Mouse (Mus musculus): ENCODE data around the gene Nat8f5. TPM values are rescaled to one million over a fixed set of nuclear protein-coding genes. Genes with fewer than 3 reads are reported as not detected.
"Not testable (repeated sequence)": the region's sequence is repeated elsewhere in the genome, so short reads cannot be mapped to it uniquely, and the experiment has no call there.

Gene Nat8f5
- not detected in 2 replicates for polyA plus RNA-seq (2012; ENCODE audit: insufficient read depth, low replicate concordance)

GRCm38 (mm10) chr6:85820837-85821236, at the start of gene Nat8f5, which contains the start of gene Nat8f6:
Nat8f5 (minus strand) TSS chr6:85820972.
Nat8f6 (minus strand) TSS chr6:85820954.
- Histone ChIP-seq H3K4me3 (replicated peaks) (no peak within 1 kb of the TSS), H3K4me1 (peaks cover 4% of the 10 kb centered on the region; the same call in 1 of the 2 replicates), H3K9me3 (peaks cover 16% of the 10 kb centered on the region), H3K36me3 (replicated peaks; ENCODE audit: low read length) (no peaks in the 10 kb centered on the region), H3K27me3 (replicated peaks) (peaks cover 4% of the 10 kb centered on the region)
- TF ChIP-seq GATA1 (IDR thresholded peaks at IDR 0.05; ENCODE audit: borderline replicate concordance, low read length) (no peak), FLI1 (IDR thresholded peaks at IDR 0.05; ENCODE audit: low read length) (no peak)

- H3K27me3 ChIP-seq (replicated peaks); H3K9me3 ChIP-seq; H3K4me1 ChIP-seq; H3K36me3 ChIP-seq (replicated peaks; ENCODE audit: low read length); H3K4me3 ChIP-seq (replicated peaks): not testable (repeated sequence)
Measured at GRCm38 (mm10) chr6:85869006-85869405, 48.2 kb upstream of the Nat8f5 start, which contains the start of gene Nat8f2. Nat8f2 (minus strand) TSS chr6:85869158.

- Histone ChIP-seq H3K9me3 (0 out of 2 replicates have a peak, but pooled peaks cover 7% of the 10 kb centered on the region), H3K27me3 (replicated peaks) (peaks cover 9% of the 10 kb centered on the region), H3K36me3 (replicated peaks; ENCODE audit: low read length) (no peaks in the 10 kb centered on the region), H3K4me3 (replicated peaks) (no peak overlapping the region), H3K4me1 (no peaks in the 10 kb centered on the region)
- TF ChIP-seq FLI1 (IDR thresholded peaks at IDR 0.05; ENCODE audit: low read length) (no peak), GATA1 (IDR thresholded peaks at IDR 0.05; ENCODE audit: borderline replicate concordance, low read length) (no peak)
Measured at GRCm38 (mm10) chr6:85867726-85868690, 47.2 kb upstream of the Nat8f5 start.

- not testable (repeated sequence) for H3K4me3 ChIP-seq (replicated peaks); H3K27me3 ChIP-seq (replicated peaks); H3K9me3 ChIP-seq; H3K4me1 ChIP-seq; H3K36me3 ChIP-seq (replicated peaks; ENCODE audit: low read length)
Measured at GRCm38 (mm10) chr6:85866995-85867394, 46.2 kb upstream of the Nat8f5 start.

- not testable (repeated sequence) for H3K9me3 ChIP-seq; H3K4me1 ChIP-seq; H3K36me3 ChIP-seq (replicated peaks; ENCODE audit: low read length); H3K4me3 ChIP-seq (replicated peaks)
- peaks cover 12% of the 10 kb centered on the region for H3K27me3 ChIP-seq (replicated peaks)
Measured at GRCm38 (mm10) chr6:85866166-85866565, 45.4 kb upstream of the Nat8f5 start.

GRCm38 (mm10) chr6:85864900-85865639, 44.3 kb upstream of the Nat8f5 start:
- not testable (repeated sequence) for H3K4me1 ChIP-seq; H3K4me3 ChIP-seq (replicated peaks); H3K9me3 ChIP-seq; H3K36me3 ChIP-seq (replicated peaks; ENCODE audit: low read length)
- H3K27me3 ChIP-seq (replicated peaks) = peaks cover 21% of the 10 kb centered on the region

- TF ChIP-seq GATA1 (IDR thresholded peaks at IDR 0.05; ENCODE audit: borderline replicate concordance, low read length) (no peak), FLI1 (IDR thresholded peaks at IDR 0.05; ENCODE audit: low read length) (no peak)
- H3K36me3 ChIP-seq (replicated peaks; ENCODE audit: low read length) = no peaks in the 10 kb centered on the region
- H3K4me1 ChIP-seq = no peaks in the 10 kb centered on the region
- H3K27me3 ChIP-seq (replicated peaks) = peaks cover 33% of the 10 kb centered on the region
- 0 out of 2 replicates have a peak, but pooled peaks cover 7% of the 10 kb centered on the region for H3K9me3 ChIP-seq
- H3K4me3 ChIP-seq (replicated peaks) = no peak overlapping the region
Measured at GRCm38 (mm10) chr6:85863840-85864239, 43.1 kb upstream of the Nat8f5 start.

- no peaks in the 10 kb centered on the region for H3K36me3 ChIP-seq (replicated peaks; ENCODE audit: low read length)
- H3K4me3 ChIP-seq (replicated peaks) = no peak overlapping the region
- peaks cover 34% of the 10 kb centered on the region for H3K27me3 ChIP-seq (replicated peaks)
- H3K9me3 ChIP-seq = 0 out of 2 replicates have a peak, but pooled peaks cover 7% of the 10 kb centered on the region
- no peaks in the 10 kb centered on the region for H3K4me1 ChIP-seq
- no peak for TF ChIP-seq GATA1 (IDR thresholded peaks at IDR 0.05; ENCODE audit: borderline replicate concordance, low read length)
- no peak for TF ChIP-seq FLI1 (IDR thresholded peaks at IDR 0.05; ENCODE audit: low read length)
Measured at GRCm38 (mm10) chr6:85863136-85863535, 42.4 kb upstream of the Nat8f5 start.

- H3K9me3 ChIP-seq = 0 out of 2 replicates have a peak, but pooled peaks cover 7% of the 10 kb centered on the region
- H3K27me3 ChIP-seq (replicated peaks) = peaks cover 31% of the 10 kb centered on the region
Measured at GRCm38 (mm10) chr6:85862565-85862964, 41.8 kb upstream of the Nat8f5 start.

GRCm38 (mm10) chr6:85861247-85861646, 40.5 kb upstream of the Nat8f5 start:
- peaks cover 31% of the 10 kb centered on the region for H3K27me3 ChIP-seq (replicated peaks)
- no peak overlapping the region for H3K4me3 ChIP-seq (replicated peaks)
- 0 out of 2 replicates have a peak, but pooled peaks cover 7% of the 10 kb centered on the region for H3K9me3 ChIP-seq
- H3K4me1 ChIP-seq = no peaks in the 10 kb centered on the region
- no peaks in the 10 kb centered on the region for H3K36me3 ChIP-seq (replicated peaks; ENCODE audit: low read length)
- TF ChIP-seq FLI1 (IDR thresholded peaks at IDR 0.05; ENCODE audit: low read length) (no peak), GATA1 (IDR thresholded peaks at IDR 0.05; ENCODE audit: borderline replicate concordance, low read length) (no peak)

More at GRCm38 (mm10) chr6:85862565-85862964, 41.8 kb upstream of the Nat8f5 start:
- Histone ChIP-seq H3K4me1 (no peaks in the 10 kb centered on the region), H3K4me3 (replicated peaks) (no peak overlapping the region), H3K36me3 (replicated peaks; ENCODE audit: low read length) (no peaks in the 10 kb centered on the region)
- TF ChIP-seq FLI1 (IDR thresholded peaks at IDR 0.05; ENCODE audit: low read length) (no peak), GATA1 (IDR thresholded peaks at IDR 0.05; ENCODE audit: borderline replicate concordance, low read length) (no peak)
